Mouse (Mus musculus): ENCODE measurements around the gene Ralb. TPM values are rescaled to one million over a fixed set of nuclear protein-coding genes. Genes with fewer than 3 reads are reported as not detected.

The Ralb gene
- polyA plus RNA-seq, 1 experiment = 66.1 TPM

GRCm38 (mm10) chr1:119525689-119526591 is 21.3 kb upstream of the Ralb start, which contains the start of gene Tmem185b:
Gene Tmem185b, plus strand, starts transcription at chr1:119526160.
- Histone ChIP-seq H3K27ac (ENCODE audit: insufficient read depth, low read length) (peak within 1 kb of the TSS; percentile 44), H3K4me3 (ENCODE audit: insufficient read depth, low read length) (peak within 1 kb of the TSS; percentile 38), H3K4me1 (ENCODE audit: control insufficient read depth, insufficient read depth, low read length) (0 out of 2 replicates have a peak, but pooled peaks cover 3% of the 10 kb centered on the region)
- TF ChIP-seq CTCF (IDR thresholded peaks at IDR 0.05; ENCODE audit: borderline replicate concordance, insufficient read depth, low read length) (no peak), POLR2A (IDR thresholded peaks at IDR 0.05; ENCODE audit: low read depth, low read length) (peak; percentile 92)

- TF ChIP-seq POLR2A (IDR thresholded peaks at IDR 0.05; ENCODE audit: low read depth, low read length) (no peak), CTCF (IDR thresholded peaks at IDR 0.05; ENCODE audit: borderline replicate concordance, insufficient read depth, low read length) (no peak)
- peak overlapping the region; percentile 38; the same call in 1 of the 2 replicates for H3K4me3 ChIP-seq (ENCODE audit: insufficient read depth, low read length)
- peak overlapping the region; percentile 2; the same call in 1 of the 2 replicates for H3K27ac ChIP-seq (ENCODE audit: insufficient read depth, low read length)
- 0 out of 2 replicates have a peak, but pooled peaks cover 3% of the 10 kb centered on the region for H3K4me1 ChIP-seq (ENCODE audit: control insufficient read depth, insufficient read depth, low read length)
These were observed 20.4 kb upstream of the Ralb start for GRCm38 (mm10) chr1:119525004-119525444.

GRCm38 (mm10) chr1:119523826-119524225 is 19.2 kb upstream of the Ralb start:
- H3K27ac ChIP-seq (ENCODE audit: insufficient read depth, low read length) = no peak overlapping the region
- TF ChIP-seq POLR2A (IDR thresholded peaks at IDR 0.05; ENCODE audit: low read depth, low read length) = no peak
- H3K4me3 ChIP-seq (ENCODE audit: insufficient read depth, low read length) = no peak overlapping the region
- 0 out of 2 replicates have a peak, but pooled peaks cover 3% of the 10 kb centered on the region for H3K4me1 ChIP-seq (ENCODE audit: control insufficient read depth, insufficient read depth, low read length)

- H3K4me3 ChIP-seq (ENCODE audit: insufficient read depth, low read length) = no peak overlapping the region
- no peak overlapping the region for H3K27ac ChIP-seq (ENCODE audit: insufficient read depth, low read length)
- TF ChIP-seq CTCF (IDR thresholded peaks at IDR 0.05; ENCODE audit: borderline replicate concordance, insufficient read depth, low read length) (no peak), POLR2A (IDR thresholded peaks at IDR 0.05; ENCODE audit: low read depth, low read length) (no peak)
- 0 out of 2 replicates have a peak, but pooled peaks cover 3% of the 10 kb centered on the region for H3K4me1 ChIP-seq (ENCODE audit: control insufficient read depth, insufficient read depth, low read length)
These were observed 18.8 kb upstream of the Ralb start for GRCm38 (mm10) chr1:119523369-119523768.

- H3K27ac ChIP-seq (ENCODE audit: insufficient read depth, low read length) = no peak overlapping the region
- no peak overlapping the region for H3K4me3 ChIP-seq (ENCODE audit: insufficient read depth, low read length)
- TF ChIP-seq POLR2A (IDR thresholded peaks at IDR 0.05; ENCODE audit: low read depth, low read length) (no peak), CTCF (IDR thresholded peaks at IDR 0.05; ENCODE audit: borderline replicate concordance, insufficient read depth, low read length) (no peak)
- 0 out of 2 replicates have a peak, but pooled peaks cover 3% of the 10 kb centered on the region for H3K4me1 ChIP-seq (ENCODE audit: control insufficient read depth, insufficient read depth, low read length)
These were observed 18.1 kb upstream of the Ralb start for GRCm38 (mm10) chr1:119522726-119523125.

GRCm38 (mm10) chr1:119521681-119522080 is 17.1 kb upstream of the Ralb start:
- Histone ChIP-seq H3K4me1 (ENCODE audit: control insufficient read depth, insufficient read depth, low read length) (0 out of 2 replicates have a peak, but pooled peaks cover 3% of the 10 kb centered on the region), H3K4me3 (ENCODE audit: insufficient read depth, low read length) (no peak overlapping the region), H3K27ac (ENCODE audit: insufficient read depth, low read length) (no peak overlapping the region)
- TF ChIP-seq POLR2A (IDR thresholded peaks at IDR 0.05; ENCODE audit: low read depth, low read length) (no peak), CTCF (IDR thresholded peaks at IDR 0.05; ENCODE audit: borderline replicate concordance, insufficient read depth, low read length) (no peak)

- no peak for TF ChIP-seq CTCF (IDR thresholded peaks at IDR 0.05; ENCODE audit: borderline replicate concordance, insufficient read depth, low read length)
- TF ChIP-seq POLR2A (IDR thresholded peaks at IDR 0.05; ENCODE audit: low read depth, low read length) = no peak
- 0 out of 2 replicates have a peak, but pooled peaks cover 3% of the 10 kb centered on the region for H3K4me1 ChIP-seq (ENCODE audit: control insufficient read depth, insufficient read depth, low read length)
- H3K4me3 ChIP-seq (ENCODE audit: insufficient read depth, low read length) = no peak overlapping the region
- H3K27ac ChIP-seq (ENCODE audit: insufficient read depth, low read length) = no peak overlapping the region
These were observed 16.4 kb upstream of the Ralb start for GRCm38 (mm10) chr1:119521029-119521428.

- Histone ChIP-seq H3K4me3 (ENCODE audit: insufficient read depth, low read length) (no peak overlapping the region), H3K27ac (ENCODE audit: insufficient read depth, low read length) (no peak overlapping the region), H3K4me1 (ENCODE audit: control insufficient read depth, insufficient read depth, low read length) (no peaks in the 10 kb centered on the region)
- TF ChIP-seq CTCF (IDR thresholded peaks at IDR 0.05; ENCODE audit: borderline replicate concordance, insufficient read depth, low read length) (no peak), POLR2A (IDR thresholded peaks at IDR 0.05; ENCODE audit: low read depth, low read length) (no peak)
These were observed 14.7 kb upstream of the Ralb start for GRCm38 (mm10) chr1:119519286-119519685.

GRCm38 (mm10) chr1:119518786-119519185 is 14.2 kb upstream of the Ralb start:
- Histone ChIP-seq H3K4me3 (ENCODE audit: insufficient read depth, low read length) (no peak overlapping the region), H3K4me1 (ENCODE audit: control insufficient read depth, insufficient read depth, low read length) (no peaks in the 10 kb centered on the region), H3K27ac (ENCODE audit: insufficient read depth, low read length) (no peak overlapping the region)
- no peak for TF ChIP-seq POLR2A (IDR thresholded peaks at IDR 0.05; ENCODE audit: low read depth, low read length)

GRCm38 (mm10) chr1:119518060-119518459 is 13.5 kb upstream of the Ralb start:
- H3K27ac ChIP-seq (ENCODE audit: insufficient read depth, low read length) = no peak overlapping the region
- H3K4me1 ChIP-seq (ENCODE audit: control insufficient read depth, insufficient read depth, low read length) = no peaks in the 10 kb centered on the region
- no peak overlapping the region for H3K4me3 ChIP-seq (ENCODE audit: insufficient read depth, low read length)
- no peak for TF ChIP-seq CTCF (IDR thresholded peaks at IDR 0.05; ENCODE audit: borderline replicate concordance, insufficient read depth, low read length)
- TF ChIP-seq POLR2A (IDR thresholded peaks at IDR 0.05; ENCODE audit: low read depth, low read length) = no peak
